Mouse (Mus musculus): ENCODE results near the gene Olfr1156.

DNA sequence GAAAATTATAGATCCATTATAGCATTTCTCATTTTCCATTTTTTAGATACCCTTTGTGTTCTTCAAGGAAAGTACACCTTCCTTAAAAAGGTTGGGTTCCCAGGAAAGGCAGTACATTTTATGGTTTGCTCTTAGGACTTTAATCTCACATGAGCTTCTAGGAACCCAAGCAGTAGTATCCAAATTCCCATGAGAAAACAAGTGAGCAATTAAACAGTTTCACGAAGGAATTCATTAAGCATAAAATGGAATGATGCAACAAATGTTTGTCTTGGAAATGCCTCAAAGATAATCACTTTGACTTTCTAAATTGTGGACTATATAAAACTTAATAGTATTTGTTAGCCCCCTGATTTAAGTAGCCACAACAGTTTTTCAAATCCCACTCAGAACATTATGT lies 47.8 kb downstream of the Olfr1156 start, which contains the start of gene Olfr1154:
- no peak for TF ChIP-seq CTCF (IDR thresholded peaks at IDR 0.05 in 2 of 3, conservative IDR thresholded peaks at IDR 0.05 in 1 of 3; ENCODE audit: control insufficient read depth in 1 of 3, insufficient read depth in 1 of 3, low read depth in 2 of 3, low read length in 3 of 3, poor library complexity in 1 of 3, severe bottlenecking in 1 of 3)
- no peak for TF ChIP-seq POLR2A (IDR thresholded peaks at IDR 0.05; ENCODE audit: control insufficient read depth in 1 of 2, insufficient read depth in 1 of 2, low read depth in 1 of 2, low read length in 2 of 2, poor library complexity in 1 of 2)
- TF ChIP-seq GATA1 (IDR thresholded peaks at IDR 0.05; ENCODE audit: low read depth, low read length), result no peak
- TF ChIP-seq ZNF384 (IDR thresholded peaks at IDR 0.05; ENCODE audit: low read depth, low read length), result no peak
- no peak for TF ChIP-seq CHD2 (IDR thresholded peaks at IDR 0.05; ENCODE audit: low read length)
- TF ChIP-seq MEF2A (IDR thresholded peaks at IDR 0.05; ENCODE audit: extremely low read depth, insufficient replicate concordance, low read depth, low read length, poor library complexity, severe bottlenecking), result no peak
- TF ChIP-seq EP300 (IDR thresholded peaks at IDR 0.05; ENCODE audit: low read depth in 1 of 2, low read length in 2 of 2), result no peak
- no peak for TF ChIP-seq ZC3H11A (IDR thresholded peaks at IDR 0.05; ENCODE audit: low read depth, low read length)
- no peak for TF ChIP-seq BHLHE40 (IDR thresholded peaks at IDR 0.05; ENCODE audit: borderline replicate concordance, low read depth, low read length)
- no peak for TF ChIP-seq KAT2A (conservative IDR thresholded peaks at IDR 0.05; ENCODE audit: low read depth, low read length)
- no peak for TF ChIP-seq TBP (IDR thresholded peaks at IDR 0.05; ENCODE audit: low read depth, low read length)

All from MEL (cell line).